ENCODE assay signal across 12 mouse cellular contexts in genomic region chr1:177453806-177454205, GRCm38 (mm10). TPM values are rescaled to one million over a fixed set of nuclear protein-coding genes. Genes with fewer than 3 reads are reported as not detected.
DNase-seq lines count a peak whose midpoint lies in the region; ATAC-seq and TF ChIP-seq lines count a peak whose summit lies in the region.
"Had no signal": no experiment of that assay in that cellular context is flagged by ENCODE, and none has a peak within 500 bp of the region (broad histone marks: within the 10 kb centered on the region; RNA-seq: fewer than 3 reads in every experiment).

No protein-coding gene starts in this region.

- H3K4me3 ChIP-seq in lung, embryonic 16.5 days (ENCODE audit: low read length), result no peak overlapping the region
- no peak overlapping the region for H3K4me3 ChIP-seq in lung, adult 2 months (replicated peaks; ENCODE audit: extremely low read depth, low read depth, low read length)
- no peak overlapping the region for H3K4me3 ChIP-seq in kidney, embryonic 15.5 days (replicated peaks)
- no peak overlapping the region for H3K4me3 ChIP-seq in embryonic facial prominence, embryonic 10.5 days
- H3K4me3 ChIP-seq: midbrain, embryonic 13.5 days had no signal

- TF ChIP-seq POLR2A in lung, adult 2 months (IDR thresholded peaks at IDR 0.05; ENCODE audit: borderline replicate concordance, extremely low read depth, low read depth, low read length), result no peak

- no peak for TF ChIP-seq CTCF in lung, adult 2 months (IDR thresholded peaks at IDR 0.05; ENCODE audit: insufficient read depth, low read length)

- no peaks in the 10 kb centered on the region for H3K27me3 ChIP-seq in lung, embryonic 16.5 days (ENCODE audit: control insufficient read depth, insufficient read depth, low read depth, low read length)
- no peaks in the 10 kb centered on the region for H3K27me3 ChIP-seq in kidney, embryonic 15.5 days
- H3K27me3 ChIP-seq in embryonic facial prominence, embryonic 10.5 days (replicated peaks; ENCODE audit: low read depth, poor library complexity, severe bottlenecking), result no peaks in the 10 kb centered on the region
- H3K27me3 ChIP-seq: midbrain, embryonic 13.5 days had no signal

- peaks cover 10% of the 10 kb centered on the region for H3K4me1 ChIP-seq in lung, embryonic 16.5 days (replicated peaks; ENCODE audit: control insufficient read depth, insufficient read depth, low read length)
- H3K4me1 ChIP-seq in lung, adult 2 months (ENCODE audit: control insufficient read depth, insufficient read depth, low read length), result no peaks in the 10 kb centered on the region
- H3K4me1 ChIP-seq in kidney, embryonic 15.5 days, result peaks cover 13% of the 10 kb centered on the region; the same call in 1 of the 2 replicates
- peaks cover 51% of the 10 kb centered on the region for H3K4me1 ChIP-seq in embryonic facial prominence, embryonic 10.5 days

- H3K27ac ChIP-seq in lung, embryonic 16.5 days (ENCODE audit: low read length), result no peak overlapping the region
- H3K27ac ChIP-seq in kidney, embryonic 15.5 days, result no peak overlapping the region
- H3K27ac ChIP-seq in embryonic facial prominence, embryonic 10.5 days (replicated peaks), result no peak overlapping the region
- H3K27ac ChIP-seq: midbrain, embryonic 13.5 days had no signal

- peaks cover 3% of the 10 kb centered on the region; the same call in 1 of the 2 replicates for H3K36me3 ChIP-seq in lung, embryonic 16.5 days (ENCODE audit: control insufficient read depth, insufficient read depth, low read length)
- peaks cover 9% of the 10 kb centered on the region for H3K36me3 ChIP-seq in kidney, embryonic 15.5 days
- peaks cover 4% of the 10 kb centered on the region; the same call in 1 of the 2 replicates for H3K36me3 ChIP-seq in embryonic facial prominence, embryonic 10.5 days (replicated peaks)

- no peak overlapping the region; the same call in 1 of the 2 replicates for H3K4me2 ChIP-seq in lung, embryonic 16.5 days (ENCODE audit: low read depth, low read length)
- peak overlapping the region; percentile 23 for H3K4me2 ChIP-seq in kidney, embryonic 15.5 days
- H3K4me2 ChIP-seq: midbrain, embryonic 13.5 days had no signal

- 38% methylated on average over 8 of the region's 8 CpGs for WGBS in lung, embryonic 16.5 days
- 61% methylated on average over 8 of the region's 8 CpGs for WGBS in lung, adult 2 months
- 21% methylated on average over 8 of the region's 8 CpGs for WGBS in kidney, embryonic 15.5 days
- 32% methylated on average over 8 of the region's 8 CpGs for WGBS in embryonic facial prominence, embryonic 10.5 days

- ATAC-seq in lung, embryonic 16.5 days (ENCODE audit: low read depth), result peak; percentile 64; the same call in 1 of the 2 replicates
- 0 out of 2 replicates have a peak, but pooled peaks have one; percentile 66 for ATAC-seq in kidney, embryonic 15.5 days (replicated peaks; ENCODE audit: low FRiP score)
- ATAC-seq: midbrain, embryonic 13.5 days had no signal

- peak; percentile 35 for DNase-seq in embryo, embryonic 10 days (ENCODE audit: low spot score)
- DNase-seq in embryo, embryonic 9.5 days (ENCODE audit: extremely low spot score), result no peak
- DNase-seq in lung, adult 2 months, result no peak
- peak; percentile 55 for DNase-seq in yolk sac, embryonic 10.5 days (ENCODE audit: low spot score)
- DNase-seq in embryonic facial prominence, embryonic 10.5 days (ENCODE audit: low spot score), result no peak
- no peak for DNase-seq in left cerebral cortex, adult 11 months (ENCODE audit: low spot score)
- DNase-seq: adrenal gland, adult 2 months; heart, postnatal 36 days; thymus, postnatal 14 days had no signal

- no peaks in the 10 kb centered on the region for H3K9me3 ChIP-seq in lung, embryonic 16.5 days (ENCODE audit: control insufficient read depth, low read length)
- H3K9me3 ChIP-seq in kidney, embryonic 15.5 days (replicated peaks), result no peaks in the 10 kb centered on the region
- no peaks in the 10 kb centered on the region for H3K9me3 ChIP-seq in embryonic facial prominence, embryonic 10.5 days
- H3K9me3 ChIP-seq: midbrain, embryonic 13.5 days had no signal

- H3K9ac ChIP-seq in lung, embryonic 16.5 days (ENCODE audit: low read length), result no peak overlapping the region; the same call in 1 of the 2 replicates
- H3K9ac ChIP-seq in kidney, embryonic 15.5 days, result no peak overlapping the region
- H3K9ac ChIP-seq: midbrain, embryonic 13.5 days had no signal

RNA-seq across cellular contexts. Expression of gene Zbtb18, which starts 11.7 kb away (rescaled TPM):
- polyA plus RNA-seq in lung, embryonic 16.5 days (2015; fragmentation: Nextera tagmentation; extraction: Ambion mirVana), result 1.6 and 2.2 TPM in 2 replicates
- polyA plus RNA-seq in lung, adult 2 months (2012; rRNA removed), result 10.5 and 18.0 TPM in 2 replicates
- 1.7 and 1.9 TPM in 2 replicates for polyA plus RNA-seq in kidney, embryonic 15.5 days (2015; fragmentation: Nextera tagmentation; extraction: Ambion mirVana)
- 2.1 and 3.4 TPM in 2 replicates for polyA plus RNA-seq in embryonic facial prominence, embryonic 10.5 days (2016; fragmentation: Nextera tagmentation; extraction: Ambion mirVana)

Comparison
In these comparisons a context has a peak if more than half of its experiments do, and no peak if none do; other contexts are left out.
1. DNase-seq: peak in embryo, embryonic 10 days (single experiment) and yolk sac, embryonic 10.5 days (single experiment); none in embryo, embryonic 9.5 days (single experiment), lung, adult 2 months (single experiment), embryonic facial prominence, embryonic 10.5 days (single experiment) and left cerebral cortex, adult 11 months (single experiment).